Comparison of ENCODE assay signal across 22 mouse cellular contexts in genomic region chr10:24965821-24966550, GRCm38 (mm10). TPM values are rescaled to one million over a fixed set of nuclear protein-coding genes. Genes with fewer than 3 reads are reported as not detected.
A peak's percentile ranks its signal among the peaks of the same experiment; 100 is the strongest.
DNase-seq lines count a peak whose midpoint lies in the region; ATAC-seq lines count a peak whose summit lies in the region.
"Had no signal": no experiment of that assay in that cellular context is flagged by ENCODE, and none has a peak within 500 bp of the region (broad histone marks: within the 10 kb centered on the region; RNA-seq: fewer than 3 reads in every experiment).

No protein-coding gene starts in this region.

- no peak overlapping the region for H3K4me3 ChIP-seq in hindbrain, embryonic 15.5 days
- H3K4me3 ChIP-seq in hindbrain, embryonic 10.5 days = no peak overlapping the region
- H3K4me3 ChIP-seq: embryonic facial prominence, embryonic 10.5 days; forebrain, embryonic 13.5 days; heart, embryonic 15.5 days had no signal

- 0 out of 2 replicates have a peak overlapping the region, but pooled peaks have one; percentile 8 for H3K27ac ChIP-seq in hindbrain, embryonic 15.5 days (replicated peaks)
- H3K27ac ChIP-seq in hindbrain, embryonic 10.5 days = no peak overlapping the region; the same call in 1 of the 2 replicates
- H3K27ac ChIP-seq: embryonic facial prominence, embryonic 10.5 days; forebrain, embryonic 13.5 days; heart, embryonic 15.5 days had no signal

- no peak for ATAC-seq in hindbrain, embryonic 15.5 days (ENCODE audit: low FRiP score, low read depth)
- no peak for ATAC-seq in CD4-positive, CD25-positive, alpha-beta regulatory T cell, adult 4 months
- ATAC-seq: activated CD4-positive, CD25-positive, alpha-beta regulatory T cell, adult 4 months; forebrain, embryonic 13.5 days; hindbrain, embryonic 16.5 days; Patski had no signal

- H3K9me3 ChIP-seq in hindbrain, embryonic 15.5 days = no peaks in the 10 kb centered on the region
- no peaks in the 10 kb centered on the region for H3K9me3 ChIP-seq in hindbrain, embryonic 10.5 days
- H3K9me3 ChIP-seq: embryonic facial prominence, embryonic 10.5 days; forebrain, embryonic 13.5 days; heart, embryonic 15.5 days had no signal

- WGBS in hindbrain, embryonic 15.5 days = 54% methylated on average over 12 of the region's 12 CpGs
- 64% methylated on average over 12 of the region's 12 CpGs for WGBS in hindbrain, embryonic 10.5 days

- no peaks in the 10 kb centered on the region for H3K27me3 ChIP-seq in hindbrain, embryonic 15.5 days
- H3K27me3 ChIP-seq in hindbrain, embryonic 10.5 days (ENCODE audit: insufficient read depth, poor library complexity, severe bottlenecking) = no peaks in the 10 kb centered on the region
- H3K27me3 ChIP-seq: CH12.LX; forebrain, embryonic 13.5 days; heart, embryonic 15.5 days; Patski had no signal

- H3K4me1 ChIP-seq in hindbrain, embryonic 15.5 days (replicated peaks) = peaks cover 4% of the 10 kb centered on the region; the same call in 1 of the 2 replicates
- H3K4me1 ChIP-seq in hindbrain, embryonic 10.5 days (replicated peaks) = 0 out of 2 replicates have a peak, but pooled peaks cover 10% of the 10 kb centered on the region
- H3K4me1 ChIP-seq: embryonic facial prominence, embryonic 10.5 days; heart, embryonic 15.5 days had no signal

- no peak for DNase-seq in hindbrain, embryonic 10.5 days (ENCODE audit: low spot score)
- peak; percentile 21 for DNase-seq in retina, postnatal 1 day
- no peak for DNase-seq in retina, embryonic 14.5 days (ENCODE audit: low spot score)
- DNase-seq in layer of hippocampus, postnatal 10 days (ENCODE audit: low spot score in 2 of 2) = peak; percentile 26 to 32
- no peak for DNase-seq in kidney, postnatal 10 days
- DNase-seq: adrenal gland, postnatal 14 days; cerebellum, adult 9-11 months; cerebellum, postnatal 36 days; gastrocnemius, postnatal 10 days; heart, adult 18-20 months; heart, postnatal 14 days had no signal

- H3K4me2 ChIP-seq in hindbrain, embryonic 15.5 days = no peak overlapping the region
- H3K4me2 ChIP-seq: forebrain, embryonic 13.5 days; heart, embryonic 11.5 days; heart, embryonic 15.5 days had no signal

- no peak overlapping the region for H3K9ac ChIP-seq in hindbrain, embryonic 15.5 days
- H3K9ac ChIP-seq: forebrain, embryonic 13.5 days; heart, embryonic 15.5 days had no signal

- H3K36me3 ChIP-seq in hindbrain, embryonic 15.5 days = no peaks in the 10 kb centered on the region
- no peaks in the 10 kb centered on the region for H3K36me3 ChIP-seq in hindbrain, embryonic 10.5 days
- H3K36me3 ChIP-seq: embryonic facial prominence, embryonic 10.5 days; heart, embryonic 15.5 days had no signal

RNA-seq across cellular contexts. Expression of gene Arg1, which starts 38.7 kb away (rescaled TPM):
- 2.1 and 2.8 TPM in 2 replicates for polyA plus RNA-seq in hindbrain, embryonic 15.5 days (2015; fragmentation: Nextera tagmentation; extraction: Ambion mirVana)
- 3.2 and 3.8 TPM in 2 replicates for polyA plus RNA-seq in hindbrain, embryonic 10.5 days (2016; fragmentation: Nextera tagmentation; extraction: Ambion mirVana)
- total RNA-seq in layer of hippocampus, postnatal 10 days (2021) = under 1 TPM in 1 of 2 experiments, not detected in 1; 0.32 TPM
- 1 to 10 TPM; 2.2 to 3.3 TPM for polyA plus RNA-seq in CD4-positive, CD25-positive, alpha-beta regulatory T cell, adult 4 months (2017; shearing (Covaris generic))
- total RNA-seq: heart, adult 18-20 months; hematopoietic stem cell, adult 5-6 weeks had no signal

Comparison
In these comparisons a context has a peak if more than half of its experiments do, and no peak if none do; other contexts are left out.
1. DNase-seq: peak in retina, postnatal 1 day (single experiment) and layer of hippocampus, postnatal 10 days (2 of 2); none in hindbrain, embryonic 10.5 days (single experiment), retina, embryonic 14.5 days (single experiment) and kidney, postnatal 10 days (single experiment).